Mouse (Mus musculus) MEL (cell line): Measurements from ENCODE around the gene Inhba.

Experiments used
- CTCF ChIP-seq, 3 experiments: IDR thresholded peaks in 2 of 3; conservative IDR thresholded peaks in 1 of 3; 2 replicates each; pipeline ENCODE4 v1.5.1; 2011 to 2012; ENCODE audit warnings: low read length in 3 of 3, low read depth in 2 of 3, mild to moderate bottlenecking in 2 of 3, improper control_type of control experiment in 1 of 3, inconsistent platforms in 1 of 3, mixed read lengths in 1 of 3, moderate library complexity in 1 of 3; ENCODE audit not compliant: control insufficient read depth in 1 of 3, insufficient read depth in 1 of 3, poor library complexity in 1 of 3, severe bottlenecking in 1 of 3
- HCFC1 ChIP-seq: IDR thresholded peaks from 2 replicates; pipeline ENCODE4 v1.6.1; 2012; ENCODE audit warnings: low read depth, mild to moderate bottlenecking, inconsistent platforms, low read length, improper control_type of control experiment, moderate library complexity
- MEF2A ChIP-seq: IDR thresholded peaks from 2 replicates; pipeline ENCODE4 v1.6.1; 2014; ENCODE audit warnings: low read depth, mild to moderate bottlenecking, inconsistent platforms, low read length, improper control_type of control experiment; ENCODE audit not compliant: poor library complexity, insufficient replicate concordance, severe bottlenecking; ENCODE audit errors: extremely low read depth
- POLR2A ChIP-seq, 2 experiments: IDR thresholded peaks; 2 replicates each; pipeline ENCODE4 v1.6.1; 2011 to 2012; ENCODE audit warnings: low read length in 2 of 2, mild to moderate bottlenecking in 2 of 2, control low read depth in 1 of 2, improper control_type of control experiment in 1 of 2, low read depth in 1 of 2, moderate library complexity in 1 of 2; ENCODE audit not compliant: control insufficient read depth in 1 of 2, insufficient read depth in 1 of 2, poor library complexity in 1 of 2
- TBP ChIP-seq: IDR thresholded peaks from 2 replicates; pipeline ENCODE4 v1.8.0; 2011; ENCODE audit warnings: low read depth, low read length, improper control_type of control experiment
- USF1 ChIP-seq: IDR thresholded peaks from 2 replicates; pipeline ENCODE4 v1.6.1; 2014; ENCODE audit warnings: low read depth, mild to moderate bottlenecking, inconsistent platforms, low read length, improper control_type of control experiment, moderate library complexity
- USF2 ChIP-seq, 2 experiments: IDR thresholded peaks; 2 replicates each; pipeline ENCODE4 v1.6.1; 2011 to 2012; ENCODE audit warnings: improper control_type of control experiment in 2 of 2, low read length in 2 of 2, borderline replicate concordance in 1 of 2, inconsistent platforms in 1 of 2, low read depth in 1 of 2, mild to moderate bottlenecking in 1 of 2; ENCODE audit not compliant: insufficient read depth in 1 of 2

- TF ChIP-seq USF1 = no peak
- TF ChIP-seq CTCF (IDR thresholded peaks at IDR 0.05 in 2 of 3, conservative IDR thresholded peaks at IDR 0.05 in 1 of 3; ENCODE audit: control insufficient read depth in 1 of 3, insufficient read depth in 1 of 3, low read depth in 2 of 3, low read length in 3 of 3, poor library complexity in 1 of 3, severe bottlenecking in 1 of 3) = no peak
- no peak for TF ChIP-seq TBP
- TF ChIP-seq POLR2A (IDR thresholded peaks at IDR 0.05; ENCODE audit: control insufficient read depth in 1 of 2, insufficient read depth in 1 of 2, low read depth in 1 of 2, low read length in 2 of 2, poor library complexity in 1 of 2) = no peak
- TF ChIP-seq MEF2A = no peak
- no peak for TF ChIP-seq USF2 (IDR thresholded peaks at IDR 0.05; ENCODE audit: borderline replicate concordance in 1 of 2, insufficient read depth in 1 of 2, low read depth in 1 of 2, low read length in 2 of 2)
- TF ChIP-seq HCFC1 = no peak
Observed at GRCm38 (mm10) chr13:15979551-15979950, 32.1 kb upstream of the Inhba start.
